Mouse (Mus musculus): Measurements from ENCODE around the gene Wnk2.

DNA sequence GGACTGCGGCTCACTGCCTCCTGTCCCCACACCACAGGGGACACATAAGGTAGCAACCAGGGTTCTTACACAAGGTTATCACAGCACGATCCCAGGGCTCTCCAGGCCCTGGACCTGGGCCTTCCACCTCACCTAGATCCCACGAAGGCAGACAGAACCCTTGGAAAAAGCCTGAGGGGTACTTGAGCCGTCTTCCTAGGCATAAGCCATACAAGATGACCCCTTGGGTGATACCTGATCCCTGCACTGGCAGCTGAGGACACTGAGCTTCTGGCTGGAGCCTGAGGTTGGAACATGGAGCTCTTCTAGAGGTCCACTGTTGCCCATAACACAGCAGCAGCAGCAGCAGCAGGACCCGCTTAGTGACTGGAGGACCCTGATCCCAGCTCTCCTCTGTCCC, 5.4 kb downstream of the Wnk2 start:
- no peak for TF ChIP-seq CTCF (IDR thresholded peaks at IDR 0.05; ENCODE audit: borderline replicate concordance, insufficient read depth, low read length)
- no peak for TF ChIP-seq POLR2A (IDR thresholded peaks at IDR 0.05; ENCODE audit: low read depth, low read length)

Data from embryonic fibroblast, embryonic 13.5 days (primary cell).